Mouse (Mus musculus) C2C12 (cell line): ENCODE results near the gene Dnajc19.

Experiments used
- CTCF ChIP-seq: IDR thresholded peaks from one replicate; pipeline ENCODE4 v1.5.1; 2011; ENCODE audit not compliant: control insufficient read depth, insufficient read depth, insufficient read length
- MAX ChIP-seq: IDR thresholded peaks from one replicate; pipeline ENCODE4 v1.6.1; 2011; ENCODE audit warnings: mild to moderate bottlenecking, control low read depth

DNA sequence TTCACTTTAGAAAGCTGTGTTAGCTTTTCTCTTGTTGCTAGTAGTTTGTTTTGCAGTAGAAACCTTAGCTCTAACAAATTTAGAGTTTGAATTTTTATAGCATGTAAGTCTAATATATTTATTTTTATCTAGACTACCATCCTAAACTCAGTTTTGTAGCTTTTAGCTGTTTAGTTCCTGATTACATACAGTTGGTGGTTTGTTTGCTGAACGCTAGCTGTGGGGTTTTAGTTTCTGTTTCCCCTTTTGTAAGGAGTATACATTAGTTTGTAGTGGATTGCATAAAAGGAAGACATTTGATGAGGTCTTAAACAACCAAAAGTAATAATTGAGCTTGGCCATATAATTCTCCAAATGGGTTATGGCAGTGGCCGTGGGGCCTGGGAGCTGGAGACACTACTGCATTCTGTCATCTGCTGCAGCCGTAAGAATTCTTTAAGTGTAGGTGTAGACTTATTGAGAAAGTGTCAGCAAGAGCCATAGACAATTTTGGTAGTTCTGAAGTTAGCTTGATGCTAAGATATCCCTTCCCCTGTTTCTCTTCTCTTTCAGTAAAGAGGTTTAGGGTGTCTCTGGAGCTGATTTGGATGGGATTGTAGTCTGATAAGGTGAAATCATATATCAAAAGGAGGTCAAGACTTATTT lies 47.3 kb downstream of the Dnajc19 start:
- TF ChIP-seq CTCF (no peak), MAX (no peak)
